Mouse (Mus musculus) cerebellum, adult 2 months (tissue): ENCODE results near the gene Smad3. TPM values are rescaled to one million over a fixed set of nuclear protein-coding genes. Genes with fewer than 3 reads are reported as not detected.

Experiments used
- DNase-seq, 2 experiments: peaks; one replicate each; pipeline ENCODE4 v3.0.0; 2021
- H3K27ac ChIP-seq: fragments of 200-500 bp; 2 replicates; pipeline ENCODE4 v1.5.1; 2012; ENCODE audit warnings: low read length, control low read depth, inconsistent platforms; ENCODE audit not compliant: insufficient read depth
- H3K27me3 ChIP-seq: fragments of 200-500 bp; 2 replicates; pipeline ENCODE4 v1.6.1; 2012; ENCODE audit warnings: inconsistent platforms, mild to moderate bottlenecking, low read length, moderate library complexity; ENCODE audit not compliant: control insufficient read depth, insufficient read depth
- H3K4me1 ChIP-seq: fragments of 200-500 bp; 2 replicates; pipeline ENCODE4 v1.6.1; 2011; ENCODE audit warnings: low read length; ENCODE audit not compliant: control insufficient read depth, insufficient read depth
- H3K4me3 ChIP-seq: fragments of 200-500 bp; replicated peaks from 2 replicates; pipeline ENCODE3; 2011; ENCODE audit warnings: mild to moderate bottlenecking, low read depth, low read length, control low read depth; ENCODE audit not compliant: insufficient read depth
- CTCF ChIP-seq: fragments of 200-500 bp; IDR thresholded peaks from 2 replicates; pipeline ENCODE4 v1.5.1; 2011; ENCODE audit warnings: low read depth, mild to moderate bottlenecking, control low read depth, low read length, moderate library complexity, borderline replicate concordance; ENCODE audit not compliant: insufficient read depth
- POLR2A ChIP-seq: fragments of 200-500 bp; IDR thresholded peaks from 2 replicates; pipeline ENCODE4 v1.6.1; 2011; ENCODE audit warnings: low read length, control low read depth, borderline replicate concordance; ENCODE audit not compliant: insufficient read depth
- WGBS: fragments of 180-500 bp; shearing (Covaris S2); methylation state at CpG from one replicate; pipeline ENCODE4 v1.1.7; 2018; 5-methylcytosine and 5-hydroxymethylcytosine counted together
- polyA plus RNA-seq: library from polyadenylated mRNA; depleted of rRNA; stranded (reverse); fragments of >200 nt; gene quantifications from 2 replicates; pipeline ENCODE4 v1.2.3, GENCODE M21; 2012

The Smad3 gene
- polyA plus RNA-seq, 1 experiment, result 19.9 TPM

DNA sequence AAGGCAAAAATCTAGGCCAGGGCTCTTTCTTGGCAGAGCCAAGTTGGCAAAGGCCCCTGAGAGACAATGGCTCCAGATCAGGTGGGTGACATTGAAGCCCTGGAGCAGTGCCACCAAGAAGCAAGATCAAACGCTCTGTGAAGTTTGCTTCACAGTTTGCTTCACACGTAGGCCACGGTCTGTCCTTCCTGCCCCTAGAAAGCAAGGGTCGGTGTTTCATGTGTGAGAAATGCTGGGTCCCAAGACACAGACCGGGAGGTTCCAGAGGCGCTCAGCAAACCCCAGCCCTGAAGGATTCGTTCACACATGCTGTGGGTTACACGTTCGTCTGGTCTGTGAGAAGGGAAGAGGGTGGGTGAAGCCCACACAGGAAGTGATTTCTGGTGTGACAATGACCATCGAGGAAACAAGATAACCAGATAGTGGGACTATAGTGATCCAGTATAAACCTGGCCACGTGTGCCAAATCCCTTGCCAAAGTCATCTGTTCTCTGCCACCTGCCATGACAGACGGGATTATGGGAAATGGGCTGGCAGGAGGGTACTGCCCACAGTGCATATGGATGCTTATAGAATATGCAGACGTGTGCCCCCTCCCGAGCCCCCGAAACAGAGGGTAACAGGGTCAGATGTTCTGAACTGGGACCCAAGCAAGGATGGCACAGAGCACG, 37.9 kb downstream of the Smad3 start:
- H3K4me3 ChIP-seq, result no peak overlapping the region
- WGBS, result 23% methylated on average over 16 of the region's 16 CpGs
- TF ChIP-seq POLR2A (no peak), CTCF (no peak)
- no peaks in the 10 kb centered on the region for H3K27me3 ChIP-seq
- H3K4me1 ChIP-seq, result peaks cover 23% of the 10 kb centered on the region
- no peak overlapping the region for H3K27ac ChIP-seq
- DNase-seq, result peak; percentile 43 to 66

- no peak overlapping the region for H3K27ac ChIP-seq
These were observed 38.9 kb downstream of the Smad3 start for GRCm38 (mm10) chr9:63718735-63719358.

GRCm38 (mm10) chr9:63718170-63718569, 39.6 kb downstream of the Smad3 start:
- TF ChIP-seq CTCF (no peak), POLR2A (no peak)
- no peak for DNase-seq
- peaks cover 23% of the 10 kb centered on the region for H3K4me1 ChIP-seq
- H3K27ac ChIP-seq, result no peak overlapping the region
- no peak overlapping the region for H3K4me3 ChIP-seq
- H3K27me3 ChIP-seq, result no peaks in the 10 kb centered on the region
- WGBS, result 89% methylated on average over 4 of the region's 4 CpGs

More at GRCm38 (mm10) chr9:63718735-63719358, 38.9 kb downstream of the Smad3 start:
- Histone ChIP-seq H3K27me3 (no peaks in the 10 kb centered on the region), H3K4me3 (no peak overlapping the region), H3K4me1 (peaks cover 23% of the 10 kb centered on the region)
- DNase-seq, result no peak
- 90% methylated on average over 9 of the region's 9 CpGs for WGBS
- TF ChIP-seq CTCF (no peak), POLR2A (no peak)

DNA sequence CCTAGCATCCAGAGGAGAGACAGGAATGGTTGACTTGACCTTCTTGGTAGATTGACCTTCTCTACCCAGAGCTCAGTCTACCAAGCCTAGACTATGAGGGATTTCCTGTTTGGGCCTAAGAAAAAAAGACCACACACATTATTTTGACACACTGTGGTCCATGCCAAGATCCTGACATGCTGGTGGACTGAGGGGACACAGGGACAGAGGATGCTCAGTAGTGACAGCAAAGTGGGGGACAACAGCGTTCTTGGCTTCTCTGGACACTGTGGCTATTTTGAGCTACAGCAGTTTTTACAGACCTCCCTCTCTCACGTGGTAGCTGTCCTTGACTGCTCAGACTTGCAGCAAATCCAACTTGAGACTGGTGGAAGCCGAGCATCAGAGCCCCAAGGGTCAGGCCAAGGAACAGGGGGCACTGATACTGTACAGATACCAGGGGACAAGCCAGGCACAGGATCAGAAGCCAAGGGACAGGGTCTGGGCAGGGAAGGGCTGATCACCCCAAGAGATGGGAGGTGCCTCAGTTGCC, 40.3 kb downstream of the Smad3 start:
- Histone ChIP-seq H3K4me1 (peaks cover 23% of the 10 kb centered on the region), H3K4me3 (no peak overlapping the region), H3K27me3 (no peaks in the 10 kb centered on the region), H3K27ac (no peak overlapping the region)
- 83% methylated on average over 3 of the region's 3 CpGs for WGBS
- no peak for TF ChIP-seq POLR2A
- no peak for TF ChIP-seq CTCF
- DNase-seq, result no peak

DNA sequence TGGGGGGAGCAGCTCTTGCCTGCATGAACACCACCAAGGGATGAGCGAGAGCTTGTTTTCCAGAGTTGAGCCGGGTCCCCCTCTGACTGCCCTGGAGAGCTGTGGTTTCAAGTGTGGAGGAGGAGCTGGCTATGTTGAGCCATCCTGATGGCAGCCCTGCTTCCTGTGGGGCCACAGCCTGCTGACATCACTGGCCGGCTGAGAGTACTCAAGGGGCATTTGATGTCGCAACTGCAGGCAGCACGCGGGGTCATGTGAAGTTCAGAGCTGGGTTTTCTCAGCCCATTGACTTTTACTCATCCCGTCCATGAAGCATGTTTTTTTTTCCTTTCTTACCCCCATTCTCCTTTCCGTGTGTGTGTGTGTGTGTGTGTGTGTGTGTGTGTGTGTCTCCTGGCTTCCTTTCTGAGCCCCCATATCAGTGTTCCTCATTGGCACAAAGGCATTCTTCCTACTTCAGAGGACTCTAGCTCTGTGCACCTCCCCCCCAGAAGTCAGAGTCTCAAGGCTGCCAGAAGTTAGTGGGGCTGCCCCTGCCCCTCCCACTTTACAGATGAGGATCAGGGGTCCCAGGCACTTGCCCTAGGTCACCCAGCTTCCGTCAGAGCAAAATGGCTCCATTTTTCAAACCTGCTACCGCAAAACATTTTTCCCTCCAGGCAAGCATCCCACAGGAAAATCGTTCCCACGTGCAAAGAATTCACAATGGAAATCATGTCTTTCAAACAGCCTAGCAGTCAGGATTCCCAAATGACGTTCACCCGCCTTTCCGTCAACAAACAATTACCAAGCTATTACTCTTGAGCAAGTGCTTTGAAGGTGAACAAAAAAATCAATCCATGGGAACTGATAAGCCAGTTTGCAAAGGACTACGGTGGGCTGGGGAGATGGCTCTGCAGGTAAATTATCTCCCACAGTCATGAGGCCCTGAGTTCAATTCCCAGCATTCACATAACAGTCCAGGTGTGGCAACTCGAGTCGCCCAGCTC, 41.4 kb downstream of the Smad3 start:
- no peak overlapping the region for H3K27ac ChIP-seq
- TF ChIP-seq POLR2A, result no peak
- no peak for TF ChIP-seq CTCF
- H3K4me3 ChIP-seq, result no peak overlapping the region
- no peak for DNase-seq
- 70% methylated on average over 18 of the region's 18 CpGs for WGBS
- peaks cover 23% of the 10 kb centered on the region for H3K4me1 ChIP-seq
- H3K27me3 ChIP-seq, result no peaks in the 10 kb centered on the region

DNA sequence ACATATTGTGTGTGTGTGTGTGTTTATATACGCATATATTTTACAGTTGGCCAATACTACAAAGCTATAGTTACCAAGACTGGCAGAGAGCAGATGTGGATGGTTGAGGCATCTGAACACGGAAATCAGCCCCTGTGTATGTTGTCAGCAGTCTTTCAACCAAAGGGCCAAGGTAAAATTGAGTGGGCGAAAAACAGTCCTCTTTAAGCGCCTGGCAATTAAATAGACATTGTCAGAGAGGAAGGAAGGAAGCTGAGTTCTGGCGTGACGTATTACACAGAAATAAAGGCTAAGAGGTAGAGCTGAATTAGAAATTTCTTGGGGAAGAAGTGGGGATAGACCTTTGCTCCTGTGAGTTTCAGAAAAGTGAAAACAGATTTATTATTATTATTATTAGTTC, 43.2 kb downstream of the Smad3 start:
- TF ChIP-seq CTCF (no peak), POLR2A (no peak)
- Histone ChIP-seq H3K4me1 (peaks cover 10% of the 10 kb centered on the region; the same call in 1 of the 2 replicates), H3K27me3 (no peaks in the 10 kb centered on the region), H3K27ac (no peak overlapping the region), H3K4me3 (no peak overlapping the region)
- no peak for DNase-seq
- WGBS, result 94% methylated on average over 6 of the region's 6 CpGs

- Histone ChIP-seq H3K4me1 (no peaks in the 10 kb centered on the region), H3K27me3 (no peaks in the 10 kb centered on the region), H3K27ac (no peak overlapping the region), H3K4me3 (no peak overlapping the region)
- TF ChIP-seq POLR2A (no peak), CTCF (no peak)
- DNase-seq, result peak; percentile 32 to 46
- 43% methylated on average over 6 of the region's 6 CpGs for WGBS
These were observed 45.0 kb downstream of the Smad3 start for GRCm38 (mm10) chr9:63712838-63713237.
